Mouse (Mus musculus): ENCODE data around the gene Mroh7.

DNA sequence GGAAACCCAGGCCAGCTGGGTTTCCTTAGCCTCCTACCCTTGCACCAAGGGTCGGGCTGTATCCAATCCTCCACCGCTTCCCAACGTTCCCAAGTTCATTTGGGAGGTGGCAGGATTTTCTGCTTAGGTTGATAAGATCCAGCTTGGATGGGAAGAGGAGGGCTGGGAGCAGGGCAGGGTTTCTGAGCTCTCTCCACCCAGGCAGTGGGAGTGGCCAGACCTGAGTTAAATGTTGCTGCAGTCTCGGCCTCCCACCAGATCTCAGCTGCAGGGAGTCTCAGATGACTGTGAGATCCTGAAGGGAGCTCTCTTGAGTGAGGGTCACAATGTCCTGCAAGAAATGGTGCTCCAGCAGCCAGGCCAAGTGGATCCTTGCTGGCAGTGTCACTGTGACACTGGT, 2.9 kb upstream of the Mroh7 start, which contains the start of gene Fam151a:
- no peak for TF ChIP-seq POLR2A (IDR thresholded peaks at IDR 0.05; ENCODE audit: extremely low read depth, insufficient read depth, low read length)
- TF ChIP-seq CTCF (IDR thresholded peaks at IDR 0.05; ENCODE audit: extremely low read depth, insufficient read depth, low read length): no peak

Measured in cortical plate, adult 2 months (tissue).